Comparison of ENCODE assay signal across 9 mouse cellular contexts in the genomic region with DNA sequence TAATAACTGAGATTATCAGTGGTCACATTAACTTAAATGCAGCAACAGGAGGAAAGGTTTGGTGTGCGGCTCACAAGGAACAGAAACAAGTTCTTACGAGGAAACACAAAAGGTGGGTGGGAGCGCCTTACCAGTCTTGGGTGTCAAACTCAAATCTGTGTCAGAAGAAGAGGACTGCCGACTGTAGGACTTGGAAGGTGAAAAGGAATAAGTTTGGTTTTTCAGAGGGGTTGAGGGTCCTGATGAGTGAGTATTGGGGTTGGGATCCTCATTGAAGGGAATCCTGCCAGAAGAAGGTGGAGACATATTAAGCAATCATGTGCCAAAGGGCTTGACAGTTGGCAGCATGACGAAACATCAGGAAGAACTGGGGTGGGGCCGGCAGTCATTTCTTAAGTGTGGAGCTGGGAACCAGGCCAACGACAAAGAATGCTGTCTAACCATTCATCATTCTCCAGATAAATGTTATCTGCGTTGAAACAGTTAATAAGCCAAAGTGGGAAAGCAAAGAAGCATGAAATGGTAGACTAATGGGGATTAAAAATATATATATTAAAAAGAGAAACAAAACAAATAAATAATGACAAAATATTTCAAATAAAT. TPM values are rescaled to one million over a fixed set of nuclear protein-coding genes. Genes with fewer than 3 reads are reported as not detected.
DNase-seq lines count a peak whose midpoint lies in the region; ATAC-seq and TF ChIP-seq lines count a peak whose summit lies in the region.
"Had no signal": no experiment of that assay in that cellular context is flagged by ENCODE, and none has a peak within 500 bp of the region (broad histone marks: within the 10 kb centered on the region; RNA-seq: fewer than 3 reads in every experiment).

No protein-coding gene starts in this region.

- no peaks in the 10 kb centered on the region for H3K27me3 ChIP-seq in intestine, postnatal 0 days (replicated peaks; ENCODE audit: control insufficient read depth, insufficient read depth, low read length)
- no peaks in the 10 kb centered on the region for H3K27me3 ChIP-seq in forebrain, embryonic 10.5 days (ENCODE audit: poor library complexity, severe bottlenecking)
- H3K27me3 ChIP-seq: midbrain, embryonic 15.5 days had no signal

- no peak overlapping the region for H3K27ac ChIP-seq in intestine, postnatal 0 days (ENCODE audit: low read depth, low read length)
- H3K27ac ChIP-seq in forebrain, embryonic 10.5 days: no peak overlapping the region
- H3K27ac ChIP-seq: midbrain, embryonic 15.5 days had no signal

- no peak overlapping the region for H3K4me2 ChIP-seq in intestine, postnatal 0 days (replicated peaks; ENCODE audit: low read depth)
- H3K4me2 ChIP-seq: midbrain, embryonic 15.5 days had no signal

- intact Hi-C loops in heart, postnatal 25 days (cut with DNase I): no loop called here

- no peaks in the 10 kb centered on the region for H3K4me1 ChIP-seq in intestine, postnatal 0 days (replicated peaks; ENCODE audit: control insufficient read depth, insufficient read depth, low read length)
- no peaks in the 10 kb centered on the region for H3K4me1 ChIP-seq in forebrain, embryonic 10.5 days
- H3K4me1 ChIP-seq: midbrain, embryonic 15.5 days had no signal

- 48% methylated on average over 8 of the region's 8 CpGs for WGBS in intestine, postnatal 0 days
- 93% methylated on average over 8 of the region's 8 CpGs for WGBS in forebrain, embryonic 10.5 days

- H3K4me3 ChIP-seq in intestine, postnatal 0 days (ENCODE audit: low read depth, low read length): no peak overlapping the region
- no peak overlapping the region for H3K4me3 ChIP-seq in forebrain, embryonic 10.5 days
- H3K4me3 ChIP-seq: midbrain, embryonic 15.5 days had no signal

- no peak overlapping the region for H3K9ac ChIP-seq in intestine, postnatal 0 days (ENCODE audit: low read depth, low read length)
- H3K9ac ChIP-seq: midbrain, embryonic 15.5 days had no signal

- H3K9me3 ChIP-seq in intestine, postnatal 0 days (ENCODE audit: control insufficient read depth): no peaks in the 10 kb centered on the region
- H3K9me3 ChIP-seq in forebrain, embryonic 10.5 days: no peaks in the 10 kb centered on the region
- H3K9me3 ChIP-seq: midbrain, embryonic 15.5 days had no signal

- peaks cover 25% of the 10 kb centered on the region for H3K36me3 ChIP-seq in intestine, postnatal 0 days (ENCODE audit: control insufficient read depth, insufficient read depth)
- H3K36me3 ChIP-seq in forebrain, embryonic 10.5 days (replicated peaks): peaks cover 52% of the 10 kb centered on the region

- ATAC-seq in intestine, postnatal 0 days: peak; percentile 54; the same call in 1 of the 2 replicates
- ATAC-seq: midbrain, embryonic 15.5 days had no signal

- TF ChIP-seq CTCF in intestine, postnatal 0 days (IDR thresholded peaks at IDR 0.05; ENCODE audit: low read depth): no peak

- peak; percentile 22 for DNase-seq in heart, adult 8-10 months (ENCODE audit: low spot score)
- DNase-seq in heart, postnatal 25 days (ENCODE audit: low spot score): no peak
- DNase-seq in MN1 (ENCODE audit: low spot score): peak; percentile 34
- DNase-seq in lung, postnatal 14 days: peak; percentile 72
- DNase-seq in cerebellum, postnatal 25 days: no peak
- no peak for DNase-seq in thymus, postnatal 25 days
- no peak for DNase-seq in forebrain, embryonic 10.5 days (ENCODE audit: extremely low spot score, low spot score)

RNA-seq across cellular contexts. Expression of a gene that starts 27.4 kb away (rescaled TPM):
- 10 to 100 TPM; 13.3 to 15.3 (median 13.6) TPM for total RNA-seq in heart, adult 8-10 months (2022)
- total RNA-seq in heart, postnatal 25 days (2021): 10 to 100 TPM; 15.4 to 16.7 TPM
- 10.2 and 10.4 TPM in 2 replicates for polyA plus RNA-seq in intestine, postnatal 0 days (2015; fragmentation: Nextera tagmentation; extraction: Ambion mirVana)
- 32.1 and 33.0 TPM in 2 replicates for polyA plus RNA-seq in forebrain, embryonic 10.5 days (2016; fragmentation: Nextera tagmentation; extraction: Ambion mirVana)

Comparison
In these comparisons a context has a peak if more than half of its experiments do, and no peak if none do; other contexts are left out.
1. DNase-seq: peak in heart, adult 8-10 months (single experiment), MN1 (single experiment) and lung, postnatal 14 days (single experiment); none in heart, postnatal 25 days (single experiment), cerebellum, postnatal 25 days (0 of 2), thymus, postnatal 25 days (single experiment) and forebrain, embryonic 10.5 days (single experiment).